Mouse (Mus musculus) embryo, embryonic 10 days (tissue): Measurements from ENCODE around the gene Btbd3.
A peak's percentile ranks its signal among the peaks of the same experiment; 100 is the strongest.
"Not testable (repeated sequence)": the region's sequence is repeated elsewhere in the genome, so short reads cannot be mapped to it uniquely, and the experiment has no call there.

ENCODE experiments used
- DNase-seq: peaks from one replicate; pipeline ENCODE4 v3.0.0-alpha.2; 2015; ENCODE audit warnings: low spot score

The Btbd3 gene

GRCm38 (mm10) chr2:138279641-138280040 is 23.3 kb downstream of the Btbd3 start:
- peak; percentile 38 for DNase-seq

GRCm38 (mm10) chr2:138280225-138280711 is 23.9 kb downstream of the Btbd3 start:
- peak; percentile 53 for DNase-seq

GRCm38 (mm10) chr2:138281550-138282201 is 25.3 kb downstream of the Btbd3 start:
- no peak for DNase-seq

- no peak for DNase-seq
Measured at GRCm38 (mm10) chr2:138283372-138283771, 27.0 kb downstream of the Btbd3 start.

- no peak for DNase-seq
Measured at GRCm38 (mm10) chr2:138283856-138284255, 27.5 kb downstream of the Btbd3 start.

DNA sequence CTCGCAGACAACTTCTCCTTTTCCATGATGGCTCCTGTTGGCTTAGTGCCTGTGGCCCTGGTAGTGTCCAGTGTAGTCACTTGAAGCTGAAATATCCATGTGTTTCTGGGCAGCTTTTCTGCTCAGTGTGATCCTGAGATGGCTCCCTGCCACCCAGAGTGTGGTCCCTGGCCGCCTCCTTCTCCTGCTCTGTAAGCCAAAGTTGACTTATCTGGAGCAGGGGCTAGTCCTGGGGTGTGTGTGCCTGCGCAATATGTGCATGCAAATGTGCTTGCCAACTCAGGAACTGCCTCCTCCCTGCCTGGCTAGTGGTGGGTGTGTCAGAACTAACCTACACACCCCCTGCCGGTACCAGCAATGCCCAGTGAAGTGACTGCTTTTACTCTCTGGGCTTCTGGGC is 29.4 kb downstream of the Btbd3 start:
- no peak for DNase-seq

- DNase-seq = no peak
Measured at GRCm38 (mm10) chr2:138290154-138290553, 33.8 kb downstream of the Btbd3 start.

DNA sequence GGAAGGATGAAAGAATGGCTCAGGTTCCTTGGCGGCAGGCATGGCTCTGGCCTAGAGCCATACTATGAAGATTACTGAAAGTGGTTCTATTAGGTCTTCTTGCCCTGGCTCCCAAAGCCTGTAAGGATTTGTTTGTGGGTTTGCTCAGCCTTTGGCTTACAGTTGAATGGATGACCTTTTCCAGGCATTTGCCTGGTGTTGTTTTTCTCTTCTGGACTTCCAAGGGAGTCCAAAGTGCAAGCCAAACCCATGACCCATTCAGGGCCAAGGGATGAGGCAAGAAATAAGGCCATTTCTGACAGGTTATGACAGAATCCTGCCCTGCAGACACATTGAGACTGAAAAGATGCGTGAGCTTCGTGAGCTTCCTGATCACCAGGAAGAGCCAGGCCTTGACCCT is 37.9 kb downstream of the Btbd3 start:
- DNase-seq = no peak

DNA sequence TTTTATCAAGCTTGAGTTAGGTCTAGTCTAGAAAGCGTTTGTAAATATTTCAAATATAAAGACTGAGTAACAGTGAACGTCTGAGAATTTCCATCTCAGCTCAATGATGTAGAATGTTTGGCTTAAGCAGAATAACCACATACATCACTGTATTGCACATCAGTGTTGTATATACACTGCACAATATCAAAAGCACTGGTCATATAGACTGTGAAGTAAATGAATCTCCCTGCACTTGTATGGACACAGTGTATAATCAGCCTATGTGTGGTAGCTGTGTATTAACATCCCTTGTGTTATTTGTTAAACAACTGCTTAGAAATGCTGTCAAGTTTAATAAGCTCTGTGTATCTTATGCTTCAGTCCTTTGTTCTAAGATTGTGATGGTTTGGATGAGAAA is 49.9 kb downstream of the Btbd3 start:
- no peak for DNase-seq

DNA sequence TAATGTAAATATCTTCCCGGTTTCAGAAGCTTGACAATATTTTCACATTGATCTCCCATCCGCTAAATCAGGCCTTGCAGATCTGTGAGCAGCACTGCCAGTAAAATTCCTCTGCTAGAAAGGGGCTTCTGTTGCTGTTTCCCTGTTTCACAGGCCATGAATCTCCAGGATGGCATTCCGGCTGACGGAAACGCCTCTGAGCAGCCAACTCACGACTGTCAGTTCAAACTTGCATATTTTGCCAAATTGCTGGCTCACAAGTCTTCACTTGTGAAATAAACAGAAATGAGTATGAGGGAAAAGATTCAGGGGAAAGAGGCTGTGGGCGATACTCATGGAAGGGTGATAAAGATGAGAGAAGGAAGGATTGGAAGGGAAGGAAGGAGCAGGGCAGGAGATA is 59.3 kb downstream of the Btbd3 start:
- no peak for DNase-seq

DNA sequence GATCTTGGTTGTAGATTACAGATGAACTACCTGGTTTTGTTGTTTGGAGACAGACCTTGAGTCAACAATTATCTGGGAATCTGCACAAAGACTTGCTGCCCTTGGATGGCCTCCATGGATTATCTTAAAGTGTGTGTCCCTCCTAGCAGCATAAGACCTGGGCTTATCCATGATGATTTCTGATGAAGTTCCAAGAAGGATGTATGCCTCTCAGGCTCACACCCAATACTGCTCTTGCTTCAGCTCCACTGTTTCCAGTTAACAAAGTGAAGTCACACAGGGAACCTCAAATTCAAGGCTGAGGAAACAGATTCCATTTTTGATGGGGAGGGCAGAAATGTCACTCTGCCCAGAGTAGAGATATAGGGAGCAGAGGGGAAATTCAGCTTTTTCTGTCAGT is 64.0 kb downstream of the Btbd3 start:
- no peak for DNase-seq

DNA sequence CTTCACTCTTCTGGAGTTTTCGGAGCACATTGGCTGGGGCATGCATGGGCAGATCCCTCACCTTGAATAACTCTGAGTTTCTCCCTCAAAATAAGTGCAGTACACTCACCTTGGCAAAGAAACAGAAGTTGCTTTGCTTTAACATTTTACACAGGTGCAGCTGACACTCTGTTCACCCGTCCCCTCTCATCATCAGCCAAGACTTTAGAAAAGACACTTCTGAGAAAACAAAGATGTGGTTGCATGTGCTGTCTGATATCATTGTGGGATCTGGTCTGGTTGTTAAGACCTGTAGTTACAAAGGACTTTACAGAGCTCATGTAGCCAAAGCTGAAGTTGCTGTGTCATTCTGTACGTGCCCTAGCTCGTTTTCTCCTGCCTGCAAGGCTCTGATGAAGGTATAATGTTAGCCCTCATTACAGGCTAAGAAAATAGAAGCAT is 64.7 kb downstream of the Btbd3 start:
- DNase-seq = no peak

DNA sequence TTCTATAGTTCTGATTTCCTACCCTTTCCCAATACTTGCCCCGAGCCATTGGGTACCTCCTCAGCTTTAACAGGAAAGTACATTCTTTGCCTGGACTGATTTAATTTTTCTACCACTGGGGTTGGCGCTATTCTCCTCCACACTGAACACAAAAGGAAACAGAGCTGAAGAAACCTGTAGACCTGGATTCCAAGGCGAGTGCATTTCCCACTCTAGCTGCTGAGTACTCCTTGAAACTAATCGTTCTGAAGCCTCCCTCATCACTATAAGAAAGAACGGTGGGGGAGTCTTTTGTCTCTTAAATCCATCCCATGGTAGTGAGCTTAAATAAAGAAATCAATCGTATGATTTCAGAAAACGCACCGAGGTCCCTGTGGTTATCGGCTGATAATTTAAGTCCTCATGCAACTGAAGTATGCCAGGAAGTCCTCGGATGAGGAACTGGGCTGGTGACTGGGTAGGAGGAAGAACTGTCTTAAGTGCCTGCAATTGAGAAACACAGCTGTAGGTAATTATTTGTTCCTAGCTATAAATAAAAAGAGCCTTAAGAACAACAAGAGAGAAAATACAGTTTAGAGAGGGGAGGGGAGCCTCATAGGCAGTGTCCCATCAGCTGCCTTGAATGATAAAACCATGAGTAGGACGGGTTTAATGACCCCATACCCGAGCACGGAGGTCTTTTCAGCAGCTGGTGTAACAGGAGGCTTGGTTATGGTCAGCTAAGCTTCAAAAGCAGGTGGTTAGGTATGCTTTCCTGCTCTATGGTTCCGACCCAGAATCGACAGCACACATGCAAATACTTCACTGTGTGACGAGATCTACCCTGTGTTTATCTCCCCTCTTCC is 66.1 kb downstream of the Btbd3 start:
- no peak for DNase-seq

- no peak for DNase-seq
Measured at GRCm38 (mm10) chr2:138326367-138326766, 70.0 kb downstream of the Btbd3 start.

DNA sequence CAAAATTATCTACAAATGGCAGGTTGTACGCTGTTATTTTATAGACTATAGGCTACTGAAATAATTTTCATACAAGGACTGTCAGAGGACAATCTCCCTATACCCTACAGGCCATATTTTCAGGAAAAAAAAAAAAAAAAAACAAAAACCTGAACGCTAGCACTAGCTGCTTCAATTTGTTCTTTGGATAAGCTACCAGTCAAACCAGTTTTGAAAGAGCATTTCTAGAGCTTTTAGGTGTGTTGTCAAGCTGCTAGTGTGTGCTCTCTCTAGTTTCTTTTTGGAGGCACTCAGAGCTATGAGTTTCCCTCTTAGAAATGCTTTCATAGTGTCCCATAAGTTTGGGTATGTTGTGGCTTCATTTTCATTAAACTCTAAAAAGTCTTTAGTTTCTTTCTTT is 77.8 kb downstream of the Btbd3 start:
- not testable (repeated sequence) for DNase-seq

DNA sequence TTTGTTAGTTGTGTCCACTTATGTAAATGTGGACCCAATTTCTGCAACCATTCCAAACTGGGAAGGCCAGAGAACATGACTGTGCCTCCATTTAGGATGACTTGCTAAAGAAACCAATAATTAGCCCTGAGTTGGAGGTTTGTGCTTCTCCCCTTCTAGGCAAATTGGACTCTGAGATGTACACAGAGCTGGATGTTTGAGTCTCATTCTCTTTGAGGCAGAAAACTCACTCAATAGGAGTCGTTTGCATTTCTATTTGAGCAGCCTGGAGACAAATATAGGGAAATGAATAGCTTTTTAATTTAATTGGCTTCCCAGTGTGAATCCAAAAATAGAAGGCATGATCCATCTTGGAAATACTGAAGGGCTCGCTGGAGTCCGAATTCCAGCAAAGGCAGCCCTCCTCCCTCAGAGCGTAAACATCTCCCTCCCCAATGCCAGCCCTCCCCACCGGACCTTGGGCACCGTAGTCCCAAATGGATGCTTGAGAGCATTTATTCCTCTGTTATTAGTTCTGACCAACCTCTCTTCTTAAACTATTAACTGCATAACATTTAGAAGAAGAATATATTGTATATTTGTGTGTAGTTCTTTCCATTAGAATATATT is 81.6 kb downstream of the Btbd3 start:
- no peak for DNase-seq

DNA sequence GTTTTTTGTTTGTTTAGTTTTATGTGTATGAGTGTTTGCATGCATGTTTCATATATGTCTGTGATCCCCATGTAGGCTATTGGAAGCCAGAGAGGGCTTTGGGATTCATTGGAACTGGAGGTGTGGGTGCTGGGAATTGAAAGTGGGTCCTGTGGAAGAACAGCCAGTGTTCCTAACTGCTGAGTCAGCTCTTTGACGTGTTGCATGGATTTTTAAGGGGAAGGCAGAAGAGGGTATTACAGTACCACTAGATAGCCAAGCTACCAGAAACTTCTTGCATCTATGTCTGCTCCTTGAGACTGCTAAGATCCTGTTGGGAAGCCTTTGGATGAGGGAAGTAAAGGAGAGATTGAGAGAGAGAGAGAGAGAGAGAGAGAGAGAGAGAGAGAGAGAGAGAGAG is 82.2 kb downstream of the Btbd3 start:
- DNase-seq = no peak

GRCm38 (mm10) chr2:138355366-138355765 is 99.0 kb downstream of the Btbd3 start:
- DNase-seq = no peak

- DNase-seq = peak; percentile 6
Measured at GRCm38 (mm10) chr2:138362474-138362873, 106.1 kb downstream of the Btbd3 start.

DNA sequence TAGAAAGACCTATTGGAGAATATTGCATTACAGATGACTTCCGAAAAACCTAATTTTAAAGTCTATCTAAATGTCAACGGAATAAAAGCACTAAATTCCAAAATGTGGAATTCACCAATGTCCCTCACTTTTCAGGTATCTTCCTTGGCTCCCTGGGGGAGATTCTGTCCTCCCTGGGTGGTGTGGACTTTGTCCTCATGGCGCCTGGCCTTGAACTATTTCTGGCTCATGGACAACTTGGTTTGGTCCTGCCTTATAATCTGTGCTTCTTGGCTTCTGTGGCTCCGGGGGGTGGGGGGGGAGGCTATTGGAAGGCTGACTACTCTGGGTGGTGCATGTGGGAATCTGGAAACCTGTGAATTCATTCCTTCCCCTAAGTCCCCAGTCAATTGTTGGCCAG is 109.0 kb downstream of the Btbd3 start:
- DNase-seq = no peak

- DNase-seq = no peak
Measured at GRCm38 (mm10) chr2:138374556-138374955, 118.2 kb downstream of the Btbd3 start.

DNA sequence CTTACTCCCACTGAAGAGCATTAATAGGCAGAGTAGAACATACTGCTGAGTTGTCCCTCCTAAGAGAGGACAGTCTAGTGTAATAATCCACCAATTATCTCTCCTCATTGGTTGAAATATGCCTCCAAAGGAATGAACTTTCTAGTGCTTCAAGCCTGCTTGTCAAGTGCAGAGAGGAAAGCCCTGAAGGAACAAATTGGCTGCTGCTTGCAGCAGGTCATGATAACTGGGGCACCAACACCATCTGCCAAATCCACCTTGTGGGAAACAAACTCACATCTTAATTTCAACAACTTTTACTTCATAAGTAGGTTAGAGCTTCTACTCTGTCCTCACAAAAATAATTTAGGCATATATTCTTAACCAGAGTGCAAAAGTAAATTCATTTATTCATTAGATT is 122.5 kb downstream of the Btbd3 start:
- no peak for DNase-seq

DNA sequence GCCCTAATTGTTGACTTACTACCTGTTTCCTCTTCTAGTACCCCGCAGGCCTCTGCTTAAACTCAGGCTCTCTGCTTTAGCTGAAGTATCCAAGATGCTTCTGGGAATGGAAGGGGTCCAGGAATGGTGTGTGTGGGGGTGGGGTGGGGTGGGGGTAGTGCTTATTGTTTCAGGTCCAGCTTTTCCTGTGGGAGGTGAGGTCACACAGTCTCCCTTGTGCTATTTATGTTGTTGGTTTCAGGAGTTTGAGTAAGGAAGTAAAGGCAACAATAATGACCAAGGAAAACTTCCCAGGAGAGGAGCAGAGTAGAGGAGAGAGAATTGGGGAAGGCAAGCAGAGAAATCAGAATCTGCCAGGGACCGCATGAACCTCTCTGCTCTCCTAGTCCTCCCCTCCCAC is 128.4 kb downstream of the Btbd3 start:
- DNase-seq = no peak
